Mouse (Mus musculus) testis, adult 2 months (tissue): ENCODE measurements around the gene Tc2n.
"Not testable (repeated sequence)": the region's sequence is repeated elsewhere in the genome, so short reads cannot be mapped to it uniquely, and the experiment has no call there.

ENCODE experiments used
- CTCF ChIP-seq: fragments of 200-500 bp; IDR thresholded peaks from 2 replicates; pipeline ENCODE4 v1.5.1; 2012; ENCODE audit warnings: low read depth, mild to moderate bottlenecking, inconsistent platforms, low read length, moderate library complexity; ENCODE audit not compliant: control insufficient read depth, insufficient read depth, insufficient replicate concordance
- POLR2A ChIP-seq: fragments of 200-500 bp; IDR thresholded peaks from 2 replicates; pipeline ENCODE4 v1.6.1; 2012; ENCODE audit warnings: low read depth, mild to moderate bottlenecking, inconsistent platforms, low read length, moderate library complexity; ENCODE audit not compliant: control insufficient read depth

- TF ChIP-seq POLR2A, CTCF: not testable (repeated sequence)
These were observed 111.7 kb downstream of the Tc2n start for GRCm38 (mm10) chr12:101606622-101607021.
